Mouse (Mus musculus): ENCODE data around the gene Pik3cd.

DNA sequence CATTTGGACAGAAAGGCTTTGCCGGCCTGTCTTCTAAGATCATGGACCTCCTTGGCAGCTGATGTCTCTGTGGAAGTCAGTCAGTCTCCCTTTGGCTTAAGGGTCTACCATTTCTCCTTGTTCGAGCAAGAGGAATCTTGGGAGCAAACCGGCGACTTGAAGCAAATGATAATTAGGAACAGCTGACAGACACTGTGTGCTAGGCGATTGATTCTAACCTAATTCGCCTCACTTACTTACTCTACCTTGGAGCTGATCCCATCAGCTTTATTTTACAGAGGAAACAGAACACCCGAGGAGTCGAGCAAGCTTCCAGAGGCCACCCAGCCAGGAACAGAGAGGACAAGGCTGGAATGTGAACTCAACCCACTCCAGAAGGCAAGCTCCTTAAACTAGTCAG, 11.0 kb downstream of the Pik3cd start:
- no peak for TF ChIP-seq CTCF (IDR thresholded peaks at IDR 0.05; ENCODE audit: low read depth, low read length)
- no peak for TF ChIP-seq POLR2A (IDR thresholded peaks at IDR 0.05; ENCODE audit: extremely low read depth, insufficient read depth, low read length)
